Mouse (Mus musculus) lung, postnatal 0 days (tissue): ENCODE data around the gene Rad51b. TPM values are rescaled to one million over a fixed set of nuclear protein-coding genes. Genes with fewer than 3 reads are reported as not detected.

Experiments used
- ATAC-seq: fragments of 200-750 bp; cut with Nextera tagmentation; 2 replicates; pipeline ENCODE4 v1.8.0; 2017; ENCODE audit warnings: moderate library complexity
- DNase-seq: peaks from one replicate; pipeline ENCODE4 v3.0.0-alpha.2; 2016; ENCODE audit warnings: low spot score
- H3K27ac ChIP-seq: fragments of 300-500 bp; sonication (generic); 2 replicates; pipeline ENCODE4 v1.5.1; 2014; ENCODE audit warnings: antibody characterized with exemption, mild to moderate bottlenecking, low read length, mixed read lengths
- H3K27me3 ChIP-seq: fragments of 300-500 bp; sonication (generic); replicated peaks from 2 replicates; pipeline ENCODE4 v1.6.1; 2014; ENCODE audit warnings: low read length, mixed read lengths; ENCODE audit not compliant: insufficient read depth
- H3K36me3 ChIP-seq: fragments of 300-500 bp; sonication (generic); 2 replicates; pipeline ENCODE4 v1.6.1; 2014; ENCODE audit warnings: low read length, mixed read lengths; ENCODE audit not compliant: insufficient read depth
- H3K4me1 ChIP-seq: fragments of 300-500 bp; sonication (generic); 2 replicates; pipeline ENCODE4 v1.6.1; 2014; ENCODE audit warnings: antibody characterized with exemption, low read depth, low read length, mixed read lengths; ENCODE audit not compliant: insufficient read depth
- H3K4me2 ChIP-seq: fragments of 300-500 bp; sonication (generic); replicated peaks from 2 replicates; pipeline ENCODE4 v1.6.1; 2014; ENCODE audit warnings: low read depth, mild to moderate bottlenecking, low read length, moderate library complexity, mixed read lengths
- H3K4me3 ChIP-seq: fragments of 300-500 bp; sonication (generic); 2 replicates; pipeline ENCODE4 v1.5.1; 2014; ENCODE audit warnings: low read depth, low read length
- H3K9ac ChIP-seq: fragments of 300-500 bp; sonication (generic); replicated peaks from 2 replicates; pipeline ENCODE4 v1.6.1; 2014; ENCODE audit warnings: low read depth, mild to moderate bottlenecking
- H3K9me3 ChIP-seq: fragments of 300-500 bp; sonication (generic); 2 replicates; pipeline ENCODE4 v1.6.1; 2016; ENCODE audit warnings: low read length, mixed read lengths
- CTCF ChIP-seq: IDR thresholded peaks from 2 replicates; pipeline ENCODE4 v1.5.1; 2016; ENCODE audit warnings: antibody characterized with exemption, mild to moderate bottlenecking
- EP300 ChIP-seq: IDR thresholded peaks from 2 replicates; pipeline ENCODE4 v1.6.1; 2016; ENCODE audit warnings: antibody characterized with exemption, mild to moderate bottlenecking, control low read depth
- WGBS: fragments of 180-500 bp; shearing (Covaris S2); extraction: QIAGEN DNeasy Blood & Tissue Kit; methylation state at CpG from one replicate; pipeline ENCODE4 v1.1.7; 2014; 5-methylcytosine and 5-hydroxymethylcytosine counted together
- polyA plus RNA-seq: library from polyadenylated mRNA; unstranded; fragments of >200 nt; fragmentation: Nextera tagmentation; extraction: Ambion mirVana; gene quantifications from 2 replicates; pipeline ENCODE4 v1.2.1, GENCODE M21; 2015

The Rad51b gene
- polyA plus RNA-seq, 1 experiment from 2014 or later: 1.3 TPM

DNA sequence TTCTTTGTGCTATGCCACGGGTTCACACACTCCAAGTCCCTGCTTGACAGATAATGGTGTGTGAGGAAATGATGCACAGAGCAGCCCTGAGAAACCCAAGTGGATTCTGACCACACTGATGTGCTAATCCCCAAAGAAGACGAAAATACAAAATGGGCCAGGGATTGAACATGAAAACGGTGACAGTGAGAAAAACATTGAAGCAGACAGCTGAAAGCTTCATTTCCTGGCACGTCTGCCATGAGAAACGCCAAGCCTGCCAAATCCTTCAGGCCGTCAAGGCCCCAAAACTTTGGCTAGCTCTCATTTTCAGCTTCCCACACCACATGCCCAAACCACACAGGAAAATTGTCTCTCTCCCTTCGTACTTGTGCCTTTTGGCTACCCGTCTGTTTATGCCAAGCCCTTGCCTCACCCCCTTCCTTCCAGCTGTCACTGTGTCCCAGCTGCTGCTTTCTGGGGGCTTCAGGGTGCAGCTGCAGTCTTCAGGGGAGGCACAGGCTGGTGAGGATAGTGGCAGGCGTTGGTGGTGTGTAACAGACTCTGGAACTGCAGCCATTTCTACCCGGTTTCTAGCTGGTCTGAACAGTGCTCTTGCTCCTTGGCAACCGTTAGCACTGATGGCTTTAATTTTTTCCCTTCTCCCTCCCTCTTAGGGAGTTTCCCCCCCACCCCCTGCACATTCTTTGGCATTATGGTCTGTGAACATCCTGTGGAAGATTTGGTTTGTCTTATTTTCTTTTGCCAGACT lies 214.5 kb downstream of the Rad51b start:
- peak; percentile 79 for DNase-seq

DNA sequence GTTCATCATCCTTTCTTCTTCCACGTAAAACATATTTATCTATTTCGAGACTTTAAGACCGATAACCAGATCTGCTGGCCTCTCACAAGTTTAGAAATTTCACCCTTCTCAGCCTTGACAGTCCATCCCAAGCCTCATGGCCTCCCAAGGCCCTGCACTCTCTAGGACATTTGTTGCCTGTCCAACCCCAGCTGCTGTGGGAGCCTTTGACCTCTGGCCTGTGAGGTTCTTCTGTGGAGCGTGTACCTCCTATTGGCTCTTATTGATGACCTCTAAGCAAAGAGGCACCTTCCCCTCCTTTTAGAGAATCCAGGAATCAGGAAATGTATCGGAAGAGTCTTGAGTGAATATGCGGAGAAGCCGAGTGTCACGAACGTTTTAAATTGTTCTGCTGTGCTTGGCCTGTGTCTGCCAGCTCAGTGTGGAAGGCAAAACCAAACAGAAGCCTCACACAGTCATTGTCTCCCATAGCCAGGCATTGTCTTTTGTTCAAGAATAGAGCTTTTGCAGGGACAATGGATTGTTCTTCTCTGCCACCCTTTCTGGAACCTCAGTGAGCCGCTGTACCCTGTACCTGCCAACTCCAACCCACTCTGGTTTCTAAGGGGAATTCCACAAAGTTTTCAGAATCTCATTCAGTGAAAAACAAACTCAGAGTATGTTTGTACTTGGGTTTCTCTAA lies 215.3 kb downstream of the Rad51b start:
- DNase-seq (peak; percentile 14), ATAC-seq (0 out of 2 replicates have a peak, but pooled peaks have one; percentile 18)
- no peaks in the 10 kb centered on the region for H3K36me3 ChIP-seq
- H3K27ac ChIP-seq: peak overlapping the region; percentile 79
- H3K4me3 ChIP-seq: no peak overlapping the region
- TF ChIP-seq CTCF: no peak
- peak; percentile 11; the same call in 1 of the 2 replicates for TF ChIP-seq EP300
- no peak overlapping the region for H3K9ac ChIP-seq
- no peaks in the 10 kb centered on the region for H3K9me3 ChIP-seq
- H3K4me2 ChIP-seq: no peak overlapping the region
- peaks cover 17% of the 10 kb centered on the region; the same call in 1 of the 2 replicates for H3K4me1 ChIP-seq
- 37% methylated on average over 10 of the region's 10 CpGs for WGBS
- H3K27me3 ChIP-seq: no peaks in the 10 kb centered on the region

More for the DNA sequence above, 214.5 kb downstream of the Rad51b start:
- peak; percentile 65 for ATAC-seq
- Histone ChIP-seq H3K4me2 (no peak overlapping the region), H3K9ac (no peak overlapping the region), H3K9me3 (no peaks in the 10 kb centered on the region), H3K4me3 (no peak overlapping the region), H3K27ac (peak overlapping the region; percentile 79), H3K4me1 (peaks cover 21% of the 10 kb centered on the region; the same call in 1 of the 2 replicates), H3K27me3 (no peaks in the 10 kb centered on the region), H3K36me3 (no peaks in the 10 kb centered on the region)
- WGBS: 40% methylated on average over 11 of the region's 11 CpGs
- TF ChIP-seq CTCF: no peak
- TF ChIP-seq EP300: no peak

DNA sequence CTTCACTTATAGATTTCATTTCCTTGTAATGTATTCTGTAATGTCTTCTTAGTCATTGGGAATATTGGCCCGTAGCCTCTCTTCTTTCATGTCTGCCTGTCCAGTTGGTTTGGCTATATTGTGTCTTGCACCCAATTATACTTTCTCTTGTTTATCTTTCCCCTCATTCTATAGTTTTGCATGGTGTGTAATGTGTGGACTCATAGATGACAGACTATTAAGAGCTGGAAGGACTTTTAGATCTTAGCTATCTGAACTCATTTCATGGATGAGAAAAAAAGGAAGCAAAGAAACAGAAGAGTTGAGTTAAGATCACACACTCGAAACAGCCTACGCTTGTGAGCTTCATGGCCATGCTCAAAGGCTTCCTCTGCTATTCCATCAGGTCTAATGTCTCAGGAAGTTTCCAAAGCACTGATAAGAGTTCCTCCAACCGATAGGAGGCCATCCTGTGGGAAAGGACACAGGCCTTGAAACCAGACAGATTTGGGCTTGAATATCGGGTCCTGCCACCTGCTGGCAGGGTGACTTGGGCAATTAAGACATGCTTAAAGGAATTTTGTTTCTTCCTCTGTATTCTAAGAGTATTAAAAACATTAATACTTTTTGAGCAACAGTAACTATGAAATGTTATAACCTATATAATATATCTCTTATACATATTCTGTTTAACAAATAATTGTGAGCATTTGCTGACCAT lies 216.1 kb downstream of the Rad51b start:
- H3K36me3 ChIP-seq: no peaks in the 10 kb centered on the region
- no peaks in the 10 kb centered on the region for H3K9me3 ChIP-seq
- TF ChIP-seq EP300 (no peak), CTCF (peak; percentile 48)
- H3K4me2 ChIP-seq: no peak overlapping the region
- H3K4me1 ChIP-seq: peaks cover 13% of the 10 kb centered on the region; the same call in 1 of the 2 replicates
- H3K4me3 ChIP-seq: no peak overlapping the region
- ATAC-seq (no peak), DNase-seq (no peak)
- 55% methylated on average over 5 of the region's 5 CpGs for WGBS
- H3K27ac ChIP-seq: peak overlapping the region; percentile 55
- no peak overlapping the region for H3K9ac ChIP-seq
- no peaks in the 10 kb centered on the region for H3K27me3 ChIP-seq

DNA sequence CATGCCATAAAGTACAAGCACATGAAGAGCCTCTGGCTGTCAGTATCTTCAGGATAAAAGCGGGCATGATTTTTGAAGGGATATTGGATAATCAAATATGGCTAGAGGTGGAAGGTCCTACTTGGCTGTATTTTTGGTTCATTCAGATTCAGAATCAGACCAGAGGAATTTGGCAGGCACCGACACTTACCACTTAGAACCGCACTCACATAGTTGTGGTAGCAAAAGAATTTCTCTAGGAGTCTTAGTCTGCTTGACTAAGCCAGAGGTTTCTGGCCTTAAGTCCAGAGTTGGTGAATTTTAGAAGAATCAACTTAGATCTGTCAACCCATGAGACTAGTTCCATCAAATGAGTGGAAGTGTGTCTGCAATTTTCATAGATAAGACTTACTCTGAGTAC lies 217.6 kb downstream of the Rad51b start:
- H3K4me2 ChIP-seq: no peak overlapping the region
- peaks cover 12% of the 10 kb centered on the region; the same call in 1 of the 2 replicates for H3K4me1 ChIP-seq
- no peaks in the 10 kb centered on the region for H3K27me3 ChIP-seq
- 75% methylated on average over 3 of the region's 3 CpGs for WGBS
- H3K9ac ChIP-seq: no peak overlapping the region
- no peaks in the 10 kb centered on the region for H3K36me3 ChIP-seq
- no peak overlapping the region for H3K4me3 ChIP-seq
- TF ChIP-seq EP300 (peak; percentile 80), CTCF (no peak)
- H3K9me3 ChIP-seq: no peaks in the 10 kb centered on the region
- H3K27ac ChIP-seq: peak overlapping the region; percentile 10
- peak; percentile 52 for ATAC-seq
- DNase-seq: peak; percentile 71

DNA sequence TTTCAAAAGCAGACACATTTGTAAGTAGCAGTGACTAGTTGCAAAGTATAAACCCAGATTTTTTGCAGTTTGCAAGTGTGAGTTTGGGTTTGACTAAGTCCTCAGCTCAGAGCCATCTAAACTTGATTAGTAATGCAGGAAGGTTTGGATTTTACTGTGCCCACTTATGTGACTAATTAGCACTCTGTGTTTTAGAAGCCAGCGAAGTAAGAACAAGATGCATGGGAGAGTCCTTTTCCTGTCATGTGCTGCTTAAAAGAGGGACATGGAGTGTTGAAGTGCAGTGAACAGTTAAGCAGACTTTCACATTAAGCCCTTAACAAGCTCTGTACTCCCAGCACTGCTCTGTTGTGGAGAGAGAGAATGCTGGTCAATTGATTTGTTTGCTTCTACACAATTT lies 225.3 kb downstream of the Rad51b start:
- Histone ChIP-seq H3K9me3 (no peaks in the 10 kb centered on the region), H3K27ac (no peak overlapping the region), H3K4me1 (no peaks in the 10 kb centered on the region), H3K9ac (no peak overlapping the region), H3K4me2 (no peak overlapping the region), H3K27me3 (no peaks in the 10 kb centered on the region), H3K36me3 (no peaks in the 10 kb centered on the region), H3K4me3 (no peak overlapping the region)
- TF ChIP-seq CTCF: no peak
- no peak for TF ChIP-seq EP300
- no peak for ATAC-seq
- DNase-seq: no peak
- WGBS: 48% methylated on average over 1 of the region's 1 CpGs
